Mouse (Mus musculus): ENCODE results near the gene Fcho2. TPM values are rescaled to one million over a fixed set of nuclear protein-coding genes. Genes with fewer than 3 reads are reported as not detected.

Gene Fcho2
- polyA plus RNA-seq, 1 experiment: 31.2 TPM

- no peak for TF ChIP-seq CTCF (IDR thresholded peaks at IDR 0.05; ENCODE audit: borderline replicate concordance, extremely low read depth, insufficient read depth, insufficient read length)
- no peak for DNase-seq (ENCODE audit: low read depth)
Measured at GRCm38 (mm10) chr13:98690886-98691285, 124.4 kb downstream of the Fcho2 start.

GRCm38 (mm10) chr13:98689605-98690290, 125.5 kb downstream of the Fcho2 start:
- TF ChIP-seq POLR2A (IDR thresholded peaks at IDR 0.05; ENCODE audit: borderline replicate concordance, extremely low read depth, insufficient read depth, insufficient read length, poor library complexity, severe bottlenecking) (no peak), CTCF (IDR thresholded peaks at IDR 0.05; ENCODE audit: borderline replicate concordance, extremely low read depth, insufficient read depth, insufficient read length) (no peak)
- DNase-seq (ENCODE audit: low read depth): no peak

GRCm38 (mm10) chr13:98687931-98688330, 127.3 kb downstream of the Fcho2 start:
- TF ChIP-seq POLR2A (IDR thresholded peaks at IDR 0.05; ENCODE audit: borderline replicate concordance, extremely low read depth, insufficient read depth, insufficient read length, poor library complexity, severe bottlenecking) (no peak), CTCF (IDR thresholded peaks at IDR 0.05; ENCODE audit: borderline replicate concordance, extremely low read depth, insufficient read depth, insufficient read length) (no peak)
- DNase-seq (ENCODE audit: low read depth): peak; percentile 48

GRCm38 (mm10) chr13:98684144-98684900, 130.9 kb downstream of the Fcho2 start:
- DNase-seq (ENCODE audit: low read depth): no peak
- TF ChIP-seq CTCF (IDR thresholded peaks at IDR 0.05; ENCODE audit: borderline replicate concordance, extremely low read depth, insufficient read depth, insufficient read length) (no peak), POLR2A (IDR thresholded peaks at IDR 0.05; ENCODE audit: borderline replicate concordance, extremely low read depth, insufficient read depth, insufficient read length, poor library complexity, severe bottlenecking) (no peak)

- no peak for DNase-seq (ENCODE audit: low read depth)
- TF ChIP-seq POLR2A (IDR thresholded peaks at IDR 0.05; ENCODE audit: borderline replicate concordance, extremely low read depth, insufficient read depth, insufficient read length, poor library complexity, severe bottlenecking) (no peak), CTCF (IDR thresholded peaks at IDR 0.05; ENCODE audit: borderline replicate concordance, extremely low read depth, insufficient read depth, insufficient read length) (no peak)
Measured at GRCm38 (mm10) chr13:98683412-98683811, 131.8 kb downstream of the Fcho2 start.

- TF ChIP-seq CTCF (IDR thresholded peaks at IDR 0.05; ENCODE audit: borderline replicate concordance, extremely low read depth, insufficient read depth, insufficient read length): no peak
- no peak for TF ChIP-seq POLR2A (IDR thresholded peaks at IDR 0.05; ENCODE audit: borderline replicate concordance, extremely low read depth, insufficient read depth, insufficient read length, poor library complexity, severe bottlenecking)
- DNase-seq (ENCODE audit: low read depth): no peak
Measured at GRCm38 (mm10) chr13:98680470-98681060, 134.7 kb downstream of the Fcho2 start.

- DNase-seq (ENCODE audit: low read depth): no peak
- TF ChIP-seq CTCF (IDR thresholded peaks at IDR 0.05; ENCODE audit: borderline replicate concordance, extremely low read depth, insufficient read depth, insufficient read length) (no peak), POLR2A (IDR thresholded peaks at IDR 0.05; ENCODE audit: borderline replicate concordance, extremely low read depth, insufficient read depth, insufficient read length, poor library complexity, severe bottlenecking) (no peak)
Measured at GRCm38 (mm10) chr13:98679631-98680041, 135.6 kb downstream of the Fcho2 start.

GRCm38 (mm10) chr13:98679230-98679629, 136.0 kb downstream of the Fcho2 start:
- TF ChIP-seq POLR2A (IDR thresholded peaks at IDR 0.05; ENCODE audit: borderline replicate concordance, extremely low read depth, insufficient read depth, insufficient read length, poor library complexity, severe bottlenecking) (no peak), CTCF (IDR thresholded peaks at IDR 0.05; ENCODE audit: borderline replicate concordance, extremely low read depth, insufficient read depth, insufficient read length) (no peak)
- DNase-seq (ENCODE audit: low read depth): no peak

GRCm38 (mm10) chr13:98673922-98674321, 141.3 kb downstream of the Fcho2 start:
- DNase-seq (ENCODE audit: low read depth): no peak
- TF ChIP-seq POLR2A (IDR thresholded peaks at IDR 0.05; ENCODE audit: borderline replicate concordance, extremely low read depth, insufficient read depth, insufficient read length, poor library complexity, severe bottlenecking) (no peak), CTCF (IDR thresholded peaks at IDR 0.05; ENCODE audit: borderline replicate concordance, extremely low read depth, insufficient read depth, insufficient read length) (no peak)

Other genes with a start within 250 kb of the Fcho2 start
- not detected in 2 replicates for gene Tmem174, start 178.0 kb downstream of the Fcho2 start, polyA plus RNA-seq (2012; rRNA removed)
- gene Tmem171, start 120.6 kb downstream of the Fcho2 start, polyA plus RNA-seq (2012; rRNA removed): not detected in 2 replicates
- 63.1 and 69.2 TPM in 2 replicates for gene Tnpo1, start 110.9 kb upstream of the Fcho2 start, polyA plus RNA-seq (2012; rRNA removed)
- gene 1700024P04Rik, start 169.1 kb upstream of the Fcho2 start, polyA plus RNA-seq (2012; rRNA removed): not detected in 2 replicates

All from brain, embryonic 14.5 days (tissue).